Mouse (Mus musculus): Measurements from ENCODE around the gene Fosb.

The Fosb gene

DNA sequence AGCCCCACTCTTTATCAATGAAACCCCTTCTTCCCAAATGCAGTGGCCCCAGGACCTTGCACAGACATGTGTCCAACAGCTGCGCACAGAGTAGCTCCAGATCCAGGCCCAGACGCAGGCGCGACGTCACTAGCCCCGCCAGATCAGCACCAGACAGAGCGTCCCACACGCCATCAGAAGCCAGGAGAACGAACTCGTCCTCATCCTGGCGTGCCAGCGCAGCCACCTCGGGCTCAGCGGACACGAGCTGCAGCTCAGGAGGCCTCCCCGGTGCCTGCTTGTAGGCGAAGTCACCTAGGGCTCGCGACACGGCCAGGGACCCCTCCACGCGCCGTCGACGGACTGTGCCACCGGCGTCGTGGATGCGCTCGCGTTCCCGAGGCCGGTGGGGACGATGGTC, 30.8 kb downstream of the Fosb start:
- no peak for DNase-seq

GRCm38 (mm10) chr7:19276253-19276652, 33.6 kb downstream of the Fosb start:
- no peak for DNase-seq

GRCm38 (mm10) chr7:19272173-19272764, 37.6 kb downstream of the Fosb start:
- peak; percentile 78 for DNase-seq

- peak; percentile 85 for DNase-seq
Observed at GRCm38 (mm10) chr7:19271238-19272172, 38.3 kb downstream of the Fosb start, which contains the start of gene Vasp. Gene Vasp, minus strand, starts transcription at chr7:19271817.

DNA sequence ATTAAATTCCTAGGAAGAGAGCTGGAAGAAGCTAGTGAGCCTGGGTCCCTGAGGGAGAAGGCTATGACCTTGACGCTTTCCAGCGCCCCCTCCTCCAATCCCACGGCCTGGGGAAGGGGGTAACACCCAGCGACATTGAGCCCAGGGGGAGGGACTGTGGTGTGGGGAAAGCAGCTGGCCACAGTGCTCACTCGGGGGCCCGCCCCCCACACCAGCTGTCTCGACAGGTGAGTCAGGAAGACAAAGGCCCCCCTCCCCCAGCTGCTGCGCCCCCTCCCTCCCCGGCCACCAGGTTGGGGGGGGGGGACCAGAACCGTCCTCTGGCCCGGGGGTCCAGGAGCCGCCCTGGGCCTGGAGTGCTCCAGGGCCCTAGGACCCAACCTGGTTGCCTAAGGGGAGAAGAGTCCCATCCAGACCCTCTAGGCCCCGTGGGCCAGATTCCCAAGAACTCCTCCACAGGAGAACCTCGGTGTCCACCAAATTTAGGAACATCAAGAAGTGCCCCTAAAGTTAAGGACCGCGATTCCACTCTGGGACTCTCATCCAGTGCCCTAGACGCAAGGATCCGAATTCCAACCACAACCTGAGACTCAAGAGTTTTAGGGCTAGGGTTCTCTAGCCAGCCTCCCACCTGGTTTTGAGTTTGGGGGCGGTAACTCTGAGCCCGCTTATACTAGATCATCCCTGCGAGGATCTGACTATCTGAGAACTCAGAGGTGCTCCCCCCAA, 39.2 kb downstream of the Fosb start:
- no peak for DNase-seq

DNA sequence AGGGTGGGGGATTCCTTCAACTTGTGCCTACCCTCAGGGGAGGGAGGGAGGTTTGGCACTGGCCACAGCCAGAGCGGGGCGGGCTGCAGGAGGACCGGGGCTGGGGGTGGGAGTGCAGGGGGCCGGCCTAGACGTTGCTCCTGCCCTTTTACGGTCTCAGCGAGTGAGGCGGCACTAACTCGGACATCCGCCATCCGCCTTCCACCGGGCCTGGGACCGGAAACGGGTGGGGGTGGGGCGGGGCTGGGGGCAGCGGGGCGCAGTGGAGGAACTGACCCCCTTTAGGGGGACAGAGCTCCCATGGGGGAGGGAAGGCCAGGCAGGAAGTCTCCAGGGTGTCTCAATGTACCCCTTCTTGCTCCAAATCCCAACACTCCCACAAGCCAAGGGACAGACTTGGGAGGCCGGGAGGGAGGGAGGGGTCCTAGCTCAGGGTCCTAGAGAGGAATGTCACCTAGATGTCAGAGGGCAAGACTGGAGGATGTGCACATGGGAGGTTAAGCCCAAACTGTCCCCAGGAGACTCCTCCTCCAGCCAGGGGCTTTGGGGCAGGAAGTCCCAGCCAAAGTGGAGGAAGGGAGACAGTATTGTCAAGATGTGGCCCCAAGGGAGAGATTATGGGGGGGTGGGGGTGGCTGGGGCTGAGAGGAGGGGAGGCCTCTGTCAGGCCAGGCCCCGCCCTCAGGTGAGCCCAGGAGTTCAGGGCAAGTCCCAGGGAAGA, 40.0 kb downstream of the Fosb start:
- peak; percentile 60 for DNase-seq

- peak; percentile 49 for DNase-seq
Observed at GRCm38 (mm10) chr7:19268993-19269681, 40.7 kb downstream of the Fosb start.

DNA sequence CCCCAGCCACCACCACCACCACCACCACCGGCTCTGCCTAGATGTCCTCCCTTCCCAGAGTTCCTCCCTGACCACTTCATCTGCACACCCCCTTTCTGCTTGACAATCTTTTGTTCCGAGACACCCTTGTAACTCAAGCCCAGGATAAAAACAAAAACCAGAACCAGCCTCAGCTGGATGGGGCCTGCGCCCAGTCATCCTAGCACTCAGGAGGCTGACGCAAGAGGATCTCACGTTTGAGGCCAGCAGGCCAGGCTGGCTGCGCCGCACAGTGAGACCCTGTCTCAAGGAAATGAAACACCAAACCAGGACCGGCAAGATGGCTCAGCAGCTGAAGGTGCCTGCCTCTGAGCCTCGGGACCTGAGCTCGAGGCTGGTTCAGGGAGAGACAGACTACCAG, 42.8 kb downstream of the Fosb start:
- DNase-seq = no peak

GRCm38 (mm10) chr7:19265928-19266822, 43.7 kb downstream of the Fosb start:
- peak; percentile 40 for DNase-seq

DNA sequence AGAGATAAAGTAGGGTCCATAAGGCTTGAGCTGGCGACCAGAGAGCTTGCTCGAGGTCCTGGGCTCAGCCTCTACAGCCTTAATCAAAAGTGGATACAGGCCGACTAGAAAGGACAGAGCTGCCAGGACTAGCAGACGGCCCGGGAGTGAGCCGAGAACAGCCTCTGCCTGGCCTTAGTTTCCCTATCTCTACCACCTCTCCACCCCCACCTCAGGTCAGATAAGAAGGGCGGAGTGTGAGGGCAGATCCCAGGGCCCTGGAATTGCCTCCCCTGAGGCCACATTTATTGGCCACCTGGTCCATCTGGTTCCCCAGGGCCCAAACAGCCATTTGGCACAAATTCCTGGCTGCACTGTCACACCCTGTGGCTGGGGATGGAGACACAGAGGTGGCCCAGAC, 44.7 kb downstream of the Fosb start:
- DNase-seq = no peak

GRCm38 (mm10) chr7:19258336-19258735, 51.5 kb downstream of the Fosb start:
- DNase-seq = no peak

DNA sequence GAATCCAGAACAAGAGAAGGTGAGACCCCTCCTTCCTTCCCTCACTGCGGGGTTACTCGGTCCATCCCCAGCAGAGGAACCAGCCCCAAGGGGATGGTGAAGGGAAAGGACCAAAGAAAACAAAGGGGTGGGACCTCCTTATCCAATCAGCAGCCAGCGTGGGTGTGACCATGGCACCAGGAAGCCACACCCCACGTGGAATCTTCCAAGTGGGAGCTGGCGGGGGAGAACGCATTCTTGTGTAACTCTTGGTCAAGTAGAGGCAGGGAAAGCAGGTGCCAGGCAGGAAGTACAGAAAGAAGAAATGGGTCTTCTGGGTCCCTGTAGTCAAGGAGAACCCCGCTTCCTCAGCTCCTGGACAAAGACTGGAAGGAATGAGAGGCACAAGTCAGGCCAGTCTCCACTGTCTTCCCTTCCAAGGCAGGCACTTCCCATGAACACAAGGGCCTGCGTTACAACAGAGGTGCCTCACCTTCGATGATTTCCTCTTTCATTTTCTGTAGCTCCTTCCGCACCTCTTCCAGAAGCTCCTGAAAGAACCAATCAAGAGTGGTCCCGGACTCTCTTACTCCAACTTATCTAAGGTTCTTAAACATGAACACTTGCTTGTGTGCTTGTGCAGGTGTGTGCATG, 52.3 kb downstream of the Fosb start:
- peak; percentile 81 for DNase-seq

DNA sequence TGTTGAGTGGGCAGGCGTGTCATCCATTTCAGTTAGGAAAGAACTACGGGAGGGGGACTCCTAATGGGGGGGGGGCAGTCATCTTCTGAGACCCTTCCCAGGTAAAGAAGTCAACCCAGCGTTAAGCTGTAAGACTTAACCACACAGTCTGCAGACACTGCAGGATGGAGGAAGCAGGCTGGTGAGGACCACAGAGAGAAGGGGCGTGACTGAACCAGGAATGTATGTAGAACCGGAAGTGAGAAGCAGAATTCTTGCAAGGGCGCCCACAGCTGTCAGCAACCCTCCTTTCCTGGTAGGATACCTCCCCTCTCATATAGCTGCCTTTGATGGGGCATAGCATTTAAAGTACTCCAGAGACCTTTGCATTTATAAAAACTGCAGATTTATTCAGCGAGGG, 53.3 kb downstream of the Fosb start:
- no peak for DNase-seq

DNA sequence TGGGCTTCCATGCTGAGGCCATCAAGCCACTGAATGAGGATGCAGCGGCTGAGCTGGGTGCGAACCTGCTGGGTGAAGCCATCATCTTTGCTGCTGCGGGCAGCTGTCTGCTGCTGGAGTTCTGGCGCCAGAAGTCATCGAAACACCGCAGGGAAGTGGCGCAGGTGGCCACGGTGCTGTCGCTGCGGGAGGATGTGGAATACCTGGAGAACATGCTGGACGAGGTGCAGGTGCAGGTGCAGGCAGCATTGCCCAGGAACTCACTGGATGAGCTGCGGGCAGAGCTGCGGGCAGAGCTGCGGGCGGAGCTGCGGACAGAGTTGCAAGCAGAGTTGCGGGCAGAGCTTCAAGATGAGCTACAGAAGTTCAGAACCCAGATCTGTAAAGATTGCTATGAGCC, 54.5 kb downstream of the Fosb start:
- DNase-seq = no peak

DNA sequence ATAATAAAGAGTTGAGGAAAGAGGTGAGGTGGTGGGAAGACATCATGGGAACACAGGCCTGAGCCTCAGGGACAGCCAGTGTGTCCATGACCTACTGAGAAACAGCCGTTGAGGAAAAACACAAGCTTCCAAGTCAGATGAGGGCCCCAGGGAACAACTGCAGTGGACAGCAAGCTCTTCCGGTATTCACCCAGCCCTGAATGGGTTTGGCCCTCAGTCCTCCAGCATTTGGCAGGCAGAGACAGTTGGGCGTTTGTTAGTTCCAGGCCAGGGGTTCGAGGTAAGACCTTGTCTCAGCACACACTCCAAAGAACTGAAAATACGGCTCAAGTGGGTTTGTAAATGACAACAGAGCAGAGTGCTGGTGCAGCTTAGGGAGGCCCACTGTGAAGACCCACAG, 56.4 kb downstream of the Fosb start:
- no peak for DNase-seq

All from kidney, adult 11 months (tissue).